Mouse (Mus musculus) neural tube, embryonic 14.5 days (tissue): ENCODE data around the gene Myrfl. TPM values are rescaled to one million over a fixed set of nuclear protein-coding genes. Genes with fewer than 3 reads are reported as not detected.

Source experiments
- ATAC-seq: fragments of 200-750 bp; cut with Nextera tagmentation; 2 replicates; pipeline ENCODE4 v1.8.0; 2017; ENCODE audit warnings: low read depth, mild to moderate bottlenecking, moderate TSS enrichment, moderate library complexity
- H3K27ac ChIP-seq: fragments of 300-500 bp; sonication (generic); 2 replicates; pipeline ENCODE4 v1.5.1; 2014; ENCODE audit warnings: low read depth, mild to moderate bottlenecking, control low read depth, low read length, moderate library complexity, mixed read lengths
- H3K27me3 ChIP-seq: fragments of 300-500 bp; sonication (generic); 2 replicates; pipeline ENCODE4 v1.6.1; 2014; ENCODE audit warnings: low read length; ENCODE audit not compliant: control insufficient read depth, insufficient read depth
- H3K36me3 ChIP-seq: fragments of 300-500 bp; sonication (generic); 2 replicates; pipeline ENCODE4 v1.6.1; 2014; ENCODE audit warnings: low read length, mixed read lengths; ENCODE audit not compliant: control insufficient read depth, insufficient read depth
- H3K4me1 ChIP-seq: fragments of 300-500 bp; sonication (generic); 2 replicates; pipeline ENCODE4 v1.6.1; 2014; ENCODE audit warnings: low read length; ENCODE audit not compliant: control insufficient read depth, insufficient read depth
- H3K4me2 ChIP-seq: fragments of 300-500 bp; sonication (generic); 2 replicates; pipeline ENCODE4 v1.6.1; 2014; ENCODE audit warnings: mild to moderate bottlenecking, low read depth, low read length, control low read depth
- H3K4me3 ChIP-seq: fragments of 300-500 bp; sonication (generic); 2 replicates; pipeline ENCODE4 v1.5.1; 2014; ENCODE audit warnings: low read depth, low read length, control low read depth, mixed read lengths
- H3K9ac ChIP-seq: fragments of 300-500 bp; sonication (generic); replicated peaks from 2 replicates; pipeline ENCODE4 v1.6.1; 2014; ENCODE audit warnings: low read depth, mild to moderate bottlenecking, control low read depth, low read length, mixed read lengths
- H3K9me3 ChIP-seq: fragments of 300-500 bp; sonication (generic); 2 replicates; pipeline ENCODE4 v1.6.1; 2016; ENCODE audit warnings: low read length; ENCODE audit not compliant: control insufficient read depth
- WGBS: fragments of 180-500 bp; shearing (Covaris S2); extraction: QIAGEN DNeasy Blood & Tissue Kit; methylation state at CpG from one replicate; pipeline ENCODE4 v1.1.7; 2014; 5-methylcytosine and 5-hydroxymethylcytosine counted together
- polyA plus RNA-seq: library from polyadenylated mRNA; unstranded; fragments of >200 nt; fragmentation: Nextera tagmentation; extraction: Ambion mirVana; gene quantifications from 2 replicates; pipeline ENCODE4 v1.2.1, GENCODE M21; 2014

Myrfl gene
- polyA plus RNA-seq, 1 experiment from 2014 or later = 0.20 TPM

DNA sequence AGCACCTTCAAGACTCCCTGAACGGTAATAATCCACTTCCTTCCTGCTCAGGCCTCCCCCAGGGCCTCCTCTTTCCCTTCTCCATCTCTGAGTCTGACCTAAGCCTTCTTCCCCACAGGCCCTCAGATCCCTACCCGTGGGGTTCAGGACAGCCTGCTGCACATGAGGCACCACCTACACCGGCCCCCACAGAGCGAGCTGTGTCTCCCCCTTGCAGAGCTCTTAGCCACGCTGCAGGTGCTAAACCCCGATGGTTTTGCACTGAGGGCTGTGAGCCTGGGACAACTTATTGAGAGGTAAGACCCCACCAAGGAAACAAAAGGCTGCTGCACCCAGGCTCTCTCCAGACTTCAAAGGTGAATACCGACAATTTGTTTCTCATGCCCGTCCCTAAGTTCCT, 19.9 kb upstream of the Myrfl start:
- no peaks in the 10 kb centered on the region for H3K27me3 ChIP-seq
- no peak overlapping the region for H3K4me2 ChIP-seq
- H3K36me3 ChIP-seq = peaks cover 9% of the 10 kb centered on the region; the same call in 1 of the 2 replicates
- H3K9ac ChIP-seq = no peak overlapping the region
- no peak overlapping the region for H3K4me3 ChIP-seq
- no peak overlapping the region for H3K27ac ChIP-seq
- ATAC-seq = no peak
- H3K9me3 ChIP-seq = no peaks in the 10 kb centered on the region
- WGBS = 88% methylated on average over 8 of the region's 8 CpGs
- no peaks in the 10 kb centered on the region for H3K4me1 ChIP-seq

DNA sequence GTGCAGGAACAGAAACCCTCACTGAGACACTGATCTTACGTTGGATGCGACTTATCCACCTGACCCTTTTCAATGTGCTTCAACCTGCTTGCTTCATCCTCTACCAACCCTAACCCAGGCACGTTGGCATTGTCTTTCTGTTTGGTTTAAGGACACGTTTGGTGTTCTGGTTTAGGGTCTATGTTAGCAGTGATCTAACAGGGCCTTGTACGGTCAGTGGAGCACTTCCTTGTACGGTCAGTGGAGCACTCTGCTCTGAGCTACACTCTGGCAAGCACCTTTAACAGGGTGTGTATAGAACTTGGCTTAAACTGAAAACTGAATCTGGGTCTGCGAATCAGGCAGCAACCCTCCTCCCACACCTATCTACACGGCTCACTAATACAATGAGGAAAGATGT, 18.6 kb upstream of the Myrfl start:
- Histone ChIP-seq H3K9ac (no peak overlapping the region), H3K36me3 (peaks cover 19% of the 10 kb centered on the region), H3K4me3 (no peak overlapping the region), H3K27ac (no peak overlapping the region), H3K4me1 (no peaks in the 10 kb centered on the region), H3K9me3 (no peaks in the 10 kb centered on the region), H3K4me2 (no peak overlapping the region), H3K27me3 (no peaks in the 10 kb centered on the region)
- 94% methylated on average over 8 of the region's 8 CpGs for WGBS
- ATAC-seq = no peak

DNA sequence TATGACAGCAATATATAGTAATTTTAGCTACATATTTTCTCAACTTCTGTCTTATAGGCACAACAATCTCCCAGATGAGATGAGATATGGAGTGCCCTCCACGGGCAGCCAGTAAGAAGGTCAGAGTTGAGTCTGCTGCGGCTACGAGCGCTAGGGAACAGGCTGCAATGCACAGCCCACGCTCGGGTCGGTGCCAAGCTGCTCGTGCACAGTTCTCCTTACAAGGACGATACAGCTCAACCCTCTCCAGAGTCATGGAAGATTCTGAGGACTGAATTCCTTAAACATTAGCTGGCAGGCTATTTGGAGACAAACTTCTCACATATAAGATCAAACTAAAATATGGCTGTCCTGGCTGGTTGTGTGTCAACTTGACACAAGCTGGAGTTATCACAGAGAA, 17.9 kb upstream of the Myrfl start:
- H3K36me3 ChIP-seq = peaks cover 26% of the 10 kb centered on the region
- no peak for ATAC-seq
- H3K27ac ChIP-seq = no peak overlapping the region
- H3K4me1 ChIP-seq = no peaks in the 10 kb centered on the region
- no peaks in the 10 kb centered on the region for H3K27me3 ChIP-seq
- no peak overlapping the region for H3K4me2 ChIP-seq
- no peaks in the 10 kb centered on the region for H3K9me3 ChIP-seq
- H3K4me3 ChIP-seq = no peak overlapping the region
- no peak overlapping the region for H3K9ac ChIP-seq
- 91% methylated on average over 9 of the region's 9 CpGs for WGBS

DNA sequence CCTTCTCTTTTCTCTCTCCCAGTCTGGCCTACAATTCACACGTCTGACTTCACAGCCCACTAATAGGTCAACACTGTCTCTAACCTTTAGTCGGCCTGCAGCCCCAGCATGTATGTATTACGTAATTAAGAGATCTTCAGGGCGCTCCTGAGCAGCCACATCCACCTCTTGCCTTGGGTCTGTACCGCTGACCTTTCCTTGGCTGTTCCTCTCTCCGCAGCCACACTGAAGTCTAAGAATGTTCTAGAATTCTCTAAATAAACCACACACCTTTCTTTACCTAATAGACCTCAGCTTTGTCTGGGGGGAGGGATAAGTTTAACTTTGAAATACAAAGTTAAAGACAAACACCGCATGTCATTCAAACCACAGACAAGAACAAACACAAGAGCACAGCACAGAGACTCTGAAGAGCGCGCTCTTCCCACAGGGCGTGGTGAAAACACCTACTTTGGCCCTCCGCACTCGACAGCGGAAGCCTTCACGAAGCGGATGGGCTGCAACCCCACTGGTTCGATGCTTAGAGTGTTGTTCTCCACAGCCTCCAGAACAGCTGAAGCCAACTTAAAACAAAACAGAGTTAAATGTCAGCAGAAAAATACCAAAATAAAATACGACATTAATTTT, 17.0 kb upstream of the Myrfl start:
- Histone ChIP-seq H3K9ac (no peak overlapping the region), H3K4me1 (no peaks in the 10 kb centered on the region), H3K4me3 (no peak overlapping the region), H3K27me3 (no peaks in the 10 kb centered on the region), H3K9me3 (no peaks in the 10 kb centered on the region), H3K4me2 (no peak overlapping the region), H3K27ac (no peak overlapping the region), H3K36me3 (peaks cover 29% of the 10 kb centered on the region)
- ATAC-seq = no peak
- 94% methylated on average over 17 of the region's 17 CpGs for WGBS

DNA sequence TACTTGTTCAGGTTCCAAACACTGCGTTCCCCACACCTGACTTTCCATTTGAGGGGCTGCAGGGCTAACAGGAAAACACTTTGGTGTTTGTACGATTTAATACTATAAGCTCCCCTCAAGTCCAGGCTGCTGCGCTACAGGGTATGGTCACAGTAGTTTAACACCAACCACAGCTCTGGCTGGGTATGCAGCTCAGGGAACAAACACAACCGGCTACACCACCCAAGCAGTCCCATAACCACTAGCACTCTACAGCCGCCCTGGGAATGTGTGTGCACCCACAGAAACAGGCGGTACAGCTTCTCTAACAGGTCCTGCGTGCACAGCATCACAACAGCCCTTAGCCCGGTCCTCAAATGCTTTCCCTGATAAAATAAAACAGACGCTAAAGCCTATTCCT, 16.1 kb upstream of the Myrfl start:
- H3K9me3 ChIP-seq = no peaks in the 10 kb centered on the region
- H3K9ac ChIP-seq = no peak overlapping the region
- no peak overlapping the region for H3K4me2 ChIP-seq
- H3K27ac ChIP-seq = no peak overlapping the region
- 95% methylated on average over 9 of the region's 9 CpGs for WGBS
- no peaks in the 10 kb centered on the region for H3K27me3 ChIP-seq
- H3K36me3 ChIP-seq = peaks cover 28% of the 10 kb centered on the region
- H3K4me3 ChIP-seq = no peak overlapping the region
- no peak for ATAC-seq
- H3K4me1 ChIP-seq = no peaks in the 10 kb centered on the region

DNA sequence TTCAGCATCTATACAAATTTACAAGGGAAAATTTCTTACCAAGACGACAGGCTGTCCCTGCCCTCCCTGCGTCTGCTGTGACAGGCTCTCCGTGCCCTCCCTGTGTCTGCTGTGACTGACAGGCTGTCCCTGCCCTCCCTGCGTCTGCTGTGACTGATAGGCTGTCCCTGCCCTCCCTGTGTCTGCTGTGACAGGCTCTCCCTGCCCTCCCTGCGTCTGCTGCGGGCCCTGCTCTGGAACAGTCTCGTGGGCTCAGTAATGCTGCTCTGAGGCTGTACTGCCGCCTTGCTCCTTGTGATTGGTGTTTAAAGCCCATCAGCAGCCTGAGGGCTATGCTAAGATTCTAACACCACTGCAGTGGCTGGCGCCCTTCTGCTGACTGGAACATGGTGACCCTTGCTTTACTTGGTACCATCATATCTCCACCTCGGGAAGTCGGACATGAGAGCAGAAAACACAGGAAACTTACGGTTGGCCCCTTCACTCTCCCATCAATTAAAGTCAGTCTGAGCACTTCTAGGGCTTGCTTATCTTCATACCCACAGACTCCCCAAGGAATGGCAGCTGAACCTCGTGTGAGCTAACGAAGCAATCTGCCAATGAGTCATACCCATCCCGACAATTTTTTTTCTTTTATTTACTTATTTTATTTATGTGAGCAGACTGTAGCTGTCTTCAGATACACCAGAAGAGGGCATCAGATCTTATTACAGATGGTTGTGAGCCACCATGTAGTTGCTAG, 12.4 kb upstream of the Myrfl start:
- 88% methylated on average over 15 of the region's 15 CpGs for WGBS
- no peak overlapping the region for H3K4me3 ChIP-seq
- H3K4me1 ChIP-seq = no peaks in the 10 kb centered on the region
- H3K27me3 ChIP-seq = no peaks in the 10 kb centered on the region
- H3K4me2 ChIP-seq = no peak overlapping the region
- H3K9me3 ChIP-seq = no peaks in the 10 kb centered on the region
- peaks cover 32% of the 10 kb centered on the region for H3K36me3 ChIP-seq
- no peak overlapping the region for H3K27ac ChIP-seq
- H3K9ac ChIP-seq = no peak overlapping the region
- ATAC-seq = no peak

DNA sequence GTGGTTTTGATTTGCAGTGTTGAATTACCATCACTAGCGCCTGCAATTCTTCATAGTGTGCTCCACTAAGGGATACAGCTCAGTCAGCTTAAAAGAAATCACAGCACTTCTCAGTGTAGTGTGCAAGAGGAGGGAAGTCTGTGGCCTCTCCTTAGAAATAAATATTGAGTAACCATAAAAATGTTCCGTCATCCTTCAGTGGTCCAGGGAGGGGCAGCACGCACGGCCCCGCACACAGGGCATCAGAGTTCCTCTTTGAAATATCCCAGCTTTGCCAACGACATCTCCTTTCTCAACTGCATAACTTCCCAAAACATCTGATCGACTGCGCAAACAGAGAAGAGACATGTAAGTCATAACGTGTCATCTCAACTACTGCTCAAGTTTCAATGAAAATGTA, 10.1 kb upstream of the Myrfl start:
- Histone ChIP-seq H3K27ac (no peak overlapping the region), H3K36me3 (peaks cover 31% of the 10 kb centered on the region), H3K4me2 (no peak overlapping the region), H3K4me3 (no peak overlapping the region), H3K27me3 (no peaks in the 10 kb centered on the region), H3K9ac (no peak overlapping the region), H3K9me3 (no peaks in the 10 kb centered on the region), H3K4me1 (no peaks in the 10 kb centered on the region)
- 93% methylated on average over 9 of the region's 9 CpGs for WGBS
- ATAC-seq = no peak

DNA sequence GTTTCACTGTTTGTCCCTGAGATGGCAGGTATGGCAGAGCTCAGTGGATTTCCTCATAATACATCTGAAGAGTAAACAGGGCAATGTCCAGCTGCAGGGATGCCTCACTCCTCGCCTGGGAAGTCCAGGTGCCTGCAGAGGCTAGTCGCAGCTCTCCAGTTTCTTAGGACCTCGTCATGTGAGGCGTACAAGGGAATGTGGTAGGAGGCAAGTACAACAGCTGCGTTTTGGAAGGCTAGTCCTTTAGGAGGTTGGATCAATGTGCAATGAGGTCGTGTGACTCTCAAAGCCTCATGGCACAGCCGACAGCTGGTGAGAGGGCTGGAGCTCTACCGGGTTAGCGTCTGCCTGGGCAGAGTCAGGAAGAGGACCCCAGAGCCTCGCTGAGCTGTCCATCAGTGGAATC, 7.8 kb upstream of the Myrfl start:
- Histone ChIP-seq H3K4me2 (no peak overlapping the region), H3K9me3 (no peaks in the 10 kb centered on the region), H3K9ac (no peak overlapping the region), H3K4me1 (no peaks in the 10 kb centered on the region), H3K36me3 (peaks cover 12% of the 10 kb centered on the region; the same call in 1 of the 2 replicates), H3K4me3 (no peak overlapping the region), H3K27me3 (no peaks in the 10 kb centered on the region), H3K27ac (no peak overlapping the region)
- ATAC-seq = no peak
- 91% methylated on average over 10 of the region's 10 CpGs for WGBS

DNA sequence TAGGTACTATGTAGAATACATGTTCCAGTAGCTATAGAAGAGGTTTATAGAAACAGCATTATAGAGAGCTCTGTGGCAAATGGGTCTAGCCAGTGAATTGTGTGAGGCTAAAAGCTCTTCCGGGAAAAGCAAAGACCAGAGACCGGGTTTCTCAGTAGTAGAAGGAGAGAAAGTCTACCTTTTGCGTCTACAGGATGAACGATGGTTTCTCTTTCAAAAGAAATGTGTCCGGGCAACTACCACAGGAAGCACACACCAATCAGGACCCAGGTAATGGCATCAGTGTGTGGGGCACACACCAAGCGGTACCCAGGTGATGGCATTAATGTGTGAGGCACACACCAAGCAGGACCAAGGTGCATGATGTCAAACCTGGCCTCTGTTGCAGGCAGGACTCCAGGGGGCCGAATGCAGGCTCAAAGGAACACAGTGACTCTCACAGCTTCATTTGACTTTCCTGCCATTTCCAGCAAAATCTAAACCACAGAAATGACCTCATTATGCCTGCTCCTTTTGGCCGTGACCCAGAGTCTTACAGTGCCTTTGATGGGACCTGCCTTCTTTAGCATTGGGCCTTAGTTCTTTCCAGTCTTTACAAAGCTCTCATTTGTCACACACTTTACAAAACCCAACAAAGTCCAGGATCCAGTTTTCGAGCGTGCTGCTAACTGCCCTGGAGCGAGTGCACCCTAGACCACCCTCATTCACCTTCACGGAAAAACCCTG, 1.4 kb downstream of the Myrfl start:
- Histone ChIP-seq H3K4me2 (no peak overlapping the region), H3K9me3 (no peaks in the 10 kb centered on the region), H3K4me3 (no peak overlapping the region), H3K27me3 (no peaks in the 10 kb centered on the region), H3K27ac (no peak overlapping the region), H3K9ac (no peak overlapping the region), H3K36me3 (no peaks in the 10 kb centered on the region), H3K4me1 (no peaks in the 10 kb centered on the region)
- WGBS = 86% methylated on average over 12 of the region's 12 CpGs
- ATAC-seq = no peak
